Mouse (Mus musculus) lung, embryonic 15.5 days (tissue): ENCODE results near the gene Hipk4. TPM values are rescaled to one million over a fixed set of nuclear protein-coding genes. Genes with fewer than 3 reads are reported as not detected.

Source experiments
- ATAC-seq: fragments of 200-750 bp; cut with Nextera tagmentation; 2 replicates; pipeline ENCODE4 v1.8.0; 2017; ENCODE audit warnings: moderate number of reproducible peaks, borderline replicate concordance; ENCODE audit not compliant: low FRiP score, low TSS enrichment; ENCODE audit errors: extremely low read depth
- H3K27ac ChIP-seq: fragments of 300-500 bp; sonication (generic); 2 replicates; pipeline ENCODE4 v1.5.1; 2015; ENCODE audit warnings: moderate library complexity, mild to moderate bottlenecking, inconsistent platforms
- H3K27me3 ChIP-seq: fragments of 300-500 bp; sonication (generic); 2 replicates; pipeline ENCODE4 v1.6.1; 2015; ENCODE audit warnings: inconsistent platforms
- H3K36me3 ChIP-seq: fragments of 300-500 bp; sonication (generic); 2 replicates; pipeline ENCODE4 v1.6.1; 2015; ENCODE audit warnings: inconsistent platforms
- H3K4me1 ChIP-seq: fragments of 300-500 bp; sonication (generic); 2 replicates; pipeline ENCODE4 v1.6.1; 2015; ENCODE audit warnings: inconsistent platforms
- H3K4me2 ChIP-seq: fragments of 300-500 bp; sonication (generic); 2 replicates; pipeline ENCODE4 v1.6.1; 2015; ENCODE audit warnings: inconsistent platforms, mild to moderate bottlenecking, moderate library complexity
- H3K4me3 ChIP-seq: fragments of 300-500 bp; sonication (generic); 2 replicates; pipeline ENCODE4 v1.5.1; 2015; ENCODE audit warnings: mild to moderate bottlenecking, inconsistent platforms
- H3K9ac ChIP-seq: fragments of 300-500 bp; sonication (generic); 2 replicates; pipeline ENCODE4 v1.6.1; 2015; ENCODE audit warnings: inconsistent platforms
- H3K9me3 ChIP-seq: fragments of 300-500 bp; sonication (generic); 2 replicates; pipeline ENCODE4 v1.6.1; 2016; ENCODE audit warnings: inconsistent platforms
- WGBS: fragments of 180-500 bp; shearing (Covaris S2); methylation state at CpG from one replicate; pipeline ENCODE4 v1.1.7; 2015; 5-methylcytosine and 5-hydroxymethylcytosine counted together
- polyA plus RNA-seq: library from polyadenylated mRNA; unstranded; fragments of >200 nt; fragmentation: Nextera tagmentation; extraction: Ambion mirVana; gene quantifications from 2 replicates; pipeline ENCODE4 v1.2.1, GENCODE M21; 2015

Gene Hipk4
- polyA plus RNA-seq, 1 experiment from 2014 or later = 0.92 TPM

- Histone ChIP-seq H3K27ac (no peak within 1 kb of the TSS), H3K9me3 (no peaks in the 10 kb centered on the region), H3K4me3 (no peak within 1 kb of the TSS), H3K4me1 (0 out of 2 replicates have a peak, but pooled peaks cover 2% of the 10 kb centered on the region), H3K27me3 (no peaks in the 10 kb centered on the region), H3K36me3 (no peaks in the 10 kb centered on the region), H3K4me2 (no peak within 1 kb of the TSS), H3K9ac (no peak within 1 kb of the TSS)
- ATAC-seq = no peak
- 34% methylated on average over 3 of the region's 3 CpGs for whole genome bisulfite sequencing
These were observed 24.0 kb upstream of the Hipk4 start, which contains the start of gene Prx for GRCm38 (mm10) chr7:27499036-27499435. Gene Prx, plus strand, starts transcription at chr7:27499324.

GRCm38 (mm10) chr7:27501620-27502019, 21.4 kb upstream of the Hipk4 start:
- no peak for ATAC-seq
- Histone ChIP-seq H3K27ac (peak overlapping the region; percentile 27), H3K36me3 (no peaks in the 10 kb centered on the region), H3K4me3 (no peak overlapping the region), H3K9me3 (no peaks in the 10 kb centered on the region), H3K4me2 (no peak overlapping the region), H3K4me1 (peaks cover 3% of the 10 kb centered on the region), H3K9ac (no peak overlapping the region), H3K27me3 (no peaks in the 10 kb centered on the region)
- 51% methylated on average over 4 of the region's 4 CpGs for WGBS

- H3K36me3 ChIP-seq = no peaks in the 10 kb centered on the region
- H3K4me2 ChIP-seq = peak overlapping the region; percentile 67
- peak overlapping the region; percentile 60; the same call in 1 of the 2 replicates for H3K9ac ChIP-seq
- H3K4me3 ChIP-seq = peak overlapping the region; percentile 56
- no peak for ATAC-seq
- H3K4me1 ChIP-seq = peaks cover 17% of the 10 kb centered on the region
- 31% methylated on average over 9 of the region's 9 CpGs for WGBS
- H3K27me3 ChIP-seq = no peaks in the 10 kb centered on the region
- H3K9me3 ChIP-seq = no peaks in the 10 kb centered on the region
- H3K27ac ChIP-seq = peak overlapping the region; percentile 100
These were observed 16.2 kb upstream of the Hipk4 start for GRCm38 (mm10) chr7:27506765-27507370.

DNA sequence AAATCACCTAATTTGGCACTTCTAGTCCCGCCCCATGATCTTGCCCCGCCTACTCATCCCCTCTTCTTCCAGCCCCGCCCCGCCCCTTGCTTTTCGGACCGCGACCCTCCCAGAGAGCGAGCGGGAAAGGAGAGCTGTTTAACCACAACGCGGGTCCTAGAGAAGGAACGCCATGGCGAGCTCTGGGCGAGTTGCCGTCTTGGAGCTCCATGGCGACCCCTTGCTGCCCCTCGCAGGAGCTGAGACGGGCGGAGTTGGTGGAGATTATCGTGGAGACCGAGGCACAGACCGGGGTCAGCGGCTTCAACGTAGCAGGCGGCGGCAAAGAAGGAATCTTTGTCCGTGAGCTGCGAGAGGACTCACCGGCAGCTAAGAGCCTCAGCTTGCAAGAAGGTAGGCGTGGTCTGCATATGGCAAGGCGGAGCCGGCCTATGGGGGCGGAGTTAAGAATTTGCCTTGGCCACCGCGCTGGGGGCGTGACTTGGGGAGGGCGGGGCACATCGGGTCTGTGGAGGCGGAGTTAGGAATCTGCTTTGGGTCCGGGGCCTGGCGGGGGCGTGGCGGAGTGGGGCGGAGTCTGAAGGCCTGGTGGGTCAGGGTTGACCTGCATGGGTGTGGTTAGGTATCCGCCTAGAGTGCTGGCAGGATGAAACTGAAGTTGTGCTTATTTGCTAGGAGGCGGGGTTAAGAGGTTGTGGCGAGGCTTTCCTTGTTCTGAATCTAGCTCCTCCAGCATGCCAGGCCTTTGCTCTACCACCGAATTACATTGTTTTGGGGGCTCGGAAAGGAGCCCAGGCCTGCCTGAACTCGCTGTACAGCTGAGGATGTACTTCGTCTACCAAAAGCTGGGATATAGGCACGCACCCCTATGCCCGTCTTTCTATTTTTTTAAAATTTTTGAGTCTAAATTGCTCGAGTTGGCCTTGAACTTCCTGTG, 15.1 kb upstream of the Hipk4 start:
- Histone ChIP-seq H3K36me3 (no peaks in the 10 kb centered on the region), H3K9me3 (no peaks in the 10 kb centered on the region), H3K27me3 (no peaks in the 10 kb centered on the region), H3K4me2 (peak overlapping the region; percentile 67), H3K9ac (peak overlapping the region; percentile 60), H3K4me3 (peak overlapping the region; percentile 56), H3K4me1 (peaks cover 17% of the 10 kb centered on the region), H3K27ac (peak overlapping the region; percentile 100)
- peak; percentile 92 for ATAC-seq
- WGBS = under 1% methylated on average over 54 of the region's 54 CpGs

DNA sequence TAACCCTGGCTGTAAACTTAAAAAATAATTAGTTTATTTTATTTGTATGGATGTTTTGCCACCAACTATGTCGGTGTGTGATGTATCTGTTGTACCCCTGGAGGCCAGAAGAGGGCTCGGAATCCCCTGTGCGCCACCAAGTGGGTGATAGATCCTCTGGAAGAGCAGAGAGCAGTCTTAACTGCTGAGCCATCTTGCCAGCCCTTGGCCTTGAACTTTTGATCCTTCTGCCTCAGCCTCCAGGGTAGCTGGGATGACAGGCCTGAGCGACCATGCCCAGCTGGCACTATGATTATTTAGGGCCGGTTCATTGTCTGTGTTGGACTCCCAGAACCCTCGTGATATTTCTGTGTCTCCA, 14.4 kb upstream of the Hipk4 start:
- ATAC-seq = peak; percentile 74
- Histone ChIP-seq H3K36me3 (no peaks in the 10 kb centered on the region), H3K4me2 (peak overlapping the region; percentile 67), H3K9me3 (no peaks in the 10 kb centered on the region), H3K4me3 (peak overlapping the region; percentile 56), H3K9ac (peak overlapping the region; percentile 27; the same call in 1 of the 2 replicates), H3K4me1 (peaks cover 17% of the 10 kb centered on the region), H3K27ac (peak overlapping the region; percentile 100), H3K27me3 (no peaks in the 10 kb centered on the region)
- WGBS = 14% methylated on average over 6 of the region's 6 CpGs

- Histone ChIP-seq H3K36me3 (no peaks in the 10 kb centered on the region), H3K4me2 (no peak overlapping the region), H3K4me1 (peaks cover 17% of the 10 kb centered on the region), H3K9me3 (no peaks in the 10 kb centered on the region), H3K9ac (no peak overlapping the region), H3K4me3 (no peak overlapping the region), H3K27ac (no peak overlapping the region), H3K27me3 (no peaks in the 10 kb centered on the region)
- ATAC-seq = no peak
- WGBS = 88% methylated on average over 2 of the region's 2 CpGs
These were observed 12.3 kb upstream of the Hipk4 start for GRCm38 (mm10) chr7:27510809-27511208.

DNA sequence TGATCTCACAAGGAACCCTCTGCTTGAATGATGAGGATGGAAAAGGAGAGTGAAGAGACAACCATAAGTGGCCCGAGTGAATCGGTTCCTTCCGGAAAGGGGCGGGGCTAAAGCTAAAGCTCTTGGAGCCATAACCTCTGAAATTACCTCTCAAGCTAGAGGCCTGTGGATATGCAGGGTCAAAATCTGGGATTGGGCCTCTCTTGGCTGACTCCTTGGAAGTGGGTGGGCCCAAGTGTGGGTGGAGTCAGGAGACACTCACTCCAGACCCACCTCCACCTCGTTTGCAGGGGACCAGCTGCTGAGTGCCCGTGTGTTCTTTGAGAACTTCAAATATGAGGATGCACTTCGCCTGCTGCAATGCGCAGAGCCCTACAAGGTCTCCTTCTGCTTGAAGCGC, 8.1 kb upstream of the Hipk4 start:
- Histone ChIP-seq H3K36me3 (0 out of 2 replicates have a peak, but pooled peaks cover 3% of the 10 kb centered on the region), H3K4me3 (no peak overlapping the region), H3K27me3 (no peaks in the 10 kb centered on the region), H3K4me2 (no peak overlapping the region), H3K27ac (no peak overlapping the region), H3K4me1 (no peaks in the 10 kb centered on the region), H3K9me3 (no peaks in the 10 kb centered on the region), H3K9ac (no peak overlapping the region)
- ATAC-seq = no peak
- whole genome bisulfite sequencing = 67% methylated on average over 9 of the region's 9 CpGs

- 83% methylated on average over 9 of the region's 9 CpGs for WGBS
- no peak overlapping the region for H3K9ac ChIP-seq
- H3K9me3 ChIP-seq = no peaks in the 10 kb centered on the region
- no peak for ATAC-seq
- no peaks in the 10 kb centered on the region for H3K27me3 ChIP-seq
- H3K27ac ChIP-seq = no peak overlapping the region
- 0 out of 2 replicates have a peak, but pooled peaks cover 3% of the 10 kb centered on the region for H3K36me3 ChIP-seq
- H3K4me2 ChIP-seq = no peak overlapping the region
- H3K4me3 ChIP-seq = no peak overlapping the region
- H3K4me1 ChIP-seq = no peaks in the 10 kb centered on the region
These were observed 4.8 kb upstream of the Hipk4 start for GRCm38 (mm10) chr7:27518314-27518713.

- Histone ChIP-seq H3K9ac (no peak overlapping the region), H3K27me3 (no peaks in the 10 kb centered on the region), H3K9me3 (no peaks in the 10 kb centered on the region), H3K4me1 (no peaks in the 10 kb centered on the region), H3K4me3 (no peak overlapping the region), H3K36me3 (0 out of 2 replicates have a peak, but pooled peaks cover 3% of the 10 kb centered on the region), H3K27ac (no peak overlapping the region), H3K4me2 (no peak overlapping the region)
- ATAC-seq = no peak
These were observed 3.0 kb upstream of the Hipk4 start for GRCm38 (mm10) chr7:27520104-27520503.

DNA sequence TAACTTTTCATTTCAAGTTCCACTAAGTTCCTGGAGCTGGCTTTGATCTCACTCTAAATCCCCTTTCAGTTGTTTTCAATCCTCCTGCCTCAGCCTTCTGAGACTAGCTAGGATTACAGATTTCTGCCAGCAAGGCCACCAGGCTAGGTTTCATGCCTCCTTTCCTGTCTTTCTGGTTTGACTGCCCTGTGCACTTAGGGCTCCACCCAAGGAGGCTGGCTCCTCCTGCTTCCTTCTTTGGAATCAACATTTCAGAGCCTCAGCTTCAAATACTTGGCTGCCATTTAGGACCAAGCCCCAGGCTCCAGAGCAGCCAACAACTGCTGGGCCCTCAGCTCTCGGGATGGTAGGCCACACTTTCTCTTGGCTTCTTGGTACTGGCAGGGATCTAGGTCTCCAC, 2.5 kb upstream of the Hipk4 start:
- Histone ChIP-seq H3K9me3 (no peaks in the 10 kb centered on the region), H3K9ac (no peak overlapping the region), H3K27me3 (no peaks in the 10 kb centered on the region), H3K4me3 (no peak overlapping the region), H3K36me3 (0 out of 2 replicates have a peak, but pooled peaks cover 3% of the 10 kb centered on the region), H3K4me2 (no peak overlapping the region), H3K27ac (no peak overlapping the region), H3K4me1 (no peaks in the 10 kb centered on the region)
- no peak for ATAC-seq
- WGBS = 40% methylated on average over 1 of the region's 1 CpGs

DNA sequence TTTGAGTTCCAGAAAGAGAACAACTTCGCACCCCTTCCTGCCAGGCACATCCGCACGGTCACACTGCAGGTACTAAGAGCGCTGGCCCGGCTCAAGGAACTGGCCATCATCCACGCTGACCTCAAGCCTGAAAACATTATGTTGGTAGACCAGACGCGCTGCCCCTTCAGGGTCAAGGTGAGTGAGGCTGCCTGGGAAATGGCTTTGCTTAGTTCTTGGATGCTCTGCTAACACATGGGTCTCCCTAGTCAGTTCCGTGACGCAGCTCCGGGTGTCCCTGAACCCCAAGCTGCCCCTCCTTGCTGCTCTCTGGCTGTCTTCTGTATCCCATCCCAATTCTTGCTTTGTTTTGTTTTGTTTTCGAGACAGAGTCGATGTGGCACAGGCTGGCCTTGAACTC, 738 bp downstream of the Hipk4 start:
- H3K4me1 ChIP-seq = no peaks in the 10 kb centered on the region
- no peaks in the 10 kb centered on the region for H3K9me3 ChIP-seq
- no peak for ATAC-seq
- H3K4me2 ChIP-seq = no peak overlapping the region
- H3K27ac ChIP-seq = no peak overlapping the region
- WGBS = 90% methylated on average over 13 of the region's 13 CpGs
- no peak overlapping the region for H3K4me3 ChIP-seq
- H3K27me3 ChIP-seq = no peaks in the 10 kb centered on the region
- no peaks in the 10 kb centered on the region for H3K36me3 ChIP-seq
- no peak overlapping the region for H3K9ac ChIP-seq
